Mouse (Mus musculus) c-Kit-positive CD71-negative TER-119-negative erythroid progenitor cells, embryonic 14.5 days (primary cell): Measurements from ENCODE around the gene Pitpnm1.
"Not testable (repeated sequence)": the region's sequence is repeated elsewhere in the genome, so short reads cannot be mapped to it uniquely, and the experiment has no call there.

Source experiments
- DNase-seq: peaks from one replicate; pipeline ENCODE4 v3.0.0-alpha.2; 2013; ENCODE audit warnings: low read depth

The Pitpnm1 gene

GRCm38 (mm10) chr19:4118350-4118749 is 18.6 kb downstream of the Pitpnm1 start:
- no peak for DNase-seq

DNA sequence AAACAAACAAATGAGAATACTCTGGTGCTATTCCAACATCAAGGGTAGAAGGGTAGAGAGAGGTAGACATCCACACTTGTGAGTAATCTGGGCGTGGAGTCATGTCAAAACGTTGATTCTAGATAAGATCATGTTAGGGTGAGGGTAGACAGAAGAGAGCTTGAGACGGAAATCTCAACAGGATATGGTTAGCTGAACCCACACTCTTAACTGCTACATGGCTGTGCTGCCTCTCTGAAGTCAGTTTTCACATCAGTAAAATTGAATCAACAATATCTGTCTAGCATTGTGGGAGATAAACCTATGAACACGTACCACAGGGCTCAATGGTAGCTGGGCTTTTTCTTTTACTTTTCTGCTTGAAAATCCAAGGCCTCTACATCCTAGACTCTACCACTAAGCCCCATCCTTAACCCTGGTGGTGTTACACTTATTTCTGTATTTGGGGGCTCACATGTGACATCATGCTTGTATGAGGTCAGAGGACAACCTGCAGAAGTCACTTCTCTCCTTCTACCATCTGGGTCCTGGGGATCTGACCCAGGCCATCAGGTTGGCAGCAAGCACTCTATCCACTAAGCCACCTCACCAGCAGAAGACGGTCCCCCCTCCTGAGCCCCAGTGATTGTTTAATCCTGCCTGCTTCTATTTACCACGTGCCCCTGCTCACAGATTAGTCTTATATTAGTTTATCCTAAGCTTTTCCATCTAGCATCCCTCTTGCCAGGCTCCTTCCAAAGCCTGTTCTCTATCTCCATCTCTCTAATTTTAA is 20.1 kb downstream of the Pitpnm1 start:
- DNase-seq = no peak

- no peak for DNase-seq
These were observed 20.7 kb downstream of the Pitpnm1 start for GRCm38 (mm10) chr19:4120496-4120895.

- DNase-seq = peak; percentile 96
These were observed 21.5 kb downstream of the Pitpnm1 start for GRCm38 (mm10) chr19:4121097-4121805.

DNA sequence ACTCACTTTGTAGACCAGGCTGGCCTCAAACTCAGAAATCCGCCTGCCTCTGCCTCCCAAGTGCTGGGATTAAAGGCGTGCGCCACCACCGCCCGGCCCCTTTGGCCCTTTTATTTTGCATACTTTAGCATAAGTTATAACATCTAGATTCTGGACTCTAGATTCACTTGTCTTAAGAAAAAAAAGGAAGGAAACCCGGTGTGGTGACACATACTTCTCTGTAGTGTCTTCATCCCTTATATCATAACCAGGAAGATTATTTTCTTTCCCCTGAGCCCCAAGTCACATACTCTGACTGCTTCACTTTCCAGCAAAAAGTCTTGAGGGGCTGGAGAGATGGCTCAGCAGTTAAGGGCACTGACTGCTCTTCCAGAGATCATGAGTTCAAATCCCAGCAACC is 22.1 kb downstream of the Pitpnm1 start:
- DNase-seq = not testable (repeated sequence)

- DNase-seq = no peak
These were observed 22.9 kb downstream of the Pitpnm1 start for GRCm38 (mm10) chr19:4122411-4123370.

DNA sequence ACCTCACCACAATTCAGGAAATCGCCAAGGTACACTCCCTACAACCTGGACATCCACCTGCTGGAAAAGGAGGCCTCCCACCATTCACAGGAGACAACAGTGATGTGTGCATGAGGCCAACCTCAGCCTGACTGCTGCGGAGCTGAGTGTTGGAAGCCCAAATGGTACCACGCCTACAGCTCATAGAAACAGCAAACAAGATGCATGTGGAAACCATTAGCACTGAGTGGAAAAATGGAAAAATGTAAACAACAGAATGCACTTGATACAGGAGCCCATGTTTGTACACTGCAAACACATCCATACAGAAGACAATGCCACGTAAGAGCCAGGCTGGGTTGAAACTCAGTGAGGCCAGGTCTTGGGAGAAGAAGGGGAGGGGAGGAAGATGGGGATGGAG is 24.6 kb downstream of the Pitpnm1 start:
- DNase-seq = no peak

DNA sequence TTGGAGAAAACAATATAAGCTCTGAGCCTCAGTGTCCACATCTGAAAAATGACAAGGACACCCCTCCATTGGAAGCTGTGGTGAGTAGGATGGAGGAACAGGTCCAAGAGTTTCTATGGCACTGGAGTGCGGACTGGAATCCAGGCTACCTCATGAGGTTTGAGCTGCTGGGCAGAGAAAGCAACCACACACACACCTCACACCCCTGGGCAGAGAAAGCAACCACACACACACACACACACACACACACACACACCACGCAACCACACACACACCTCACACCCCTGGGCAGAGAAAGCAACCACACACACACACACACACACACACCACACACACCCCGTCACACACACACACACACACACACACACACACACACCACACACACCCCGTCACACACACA is 25.5 kb downstream of the Pitpnm1 start:
- not testable (repeated sequence) for DNase-seq

GRCm38 (mm10) chr19:4125741-4126696 is 26.2 kb downstream of the Pitpnm1 start, which contains the start of gene Aip:
Aip (minus strand) TSS chr19:4125858.
- DNase-seq = peak; percentile 93

DNA sequence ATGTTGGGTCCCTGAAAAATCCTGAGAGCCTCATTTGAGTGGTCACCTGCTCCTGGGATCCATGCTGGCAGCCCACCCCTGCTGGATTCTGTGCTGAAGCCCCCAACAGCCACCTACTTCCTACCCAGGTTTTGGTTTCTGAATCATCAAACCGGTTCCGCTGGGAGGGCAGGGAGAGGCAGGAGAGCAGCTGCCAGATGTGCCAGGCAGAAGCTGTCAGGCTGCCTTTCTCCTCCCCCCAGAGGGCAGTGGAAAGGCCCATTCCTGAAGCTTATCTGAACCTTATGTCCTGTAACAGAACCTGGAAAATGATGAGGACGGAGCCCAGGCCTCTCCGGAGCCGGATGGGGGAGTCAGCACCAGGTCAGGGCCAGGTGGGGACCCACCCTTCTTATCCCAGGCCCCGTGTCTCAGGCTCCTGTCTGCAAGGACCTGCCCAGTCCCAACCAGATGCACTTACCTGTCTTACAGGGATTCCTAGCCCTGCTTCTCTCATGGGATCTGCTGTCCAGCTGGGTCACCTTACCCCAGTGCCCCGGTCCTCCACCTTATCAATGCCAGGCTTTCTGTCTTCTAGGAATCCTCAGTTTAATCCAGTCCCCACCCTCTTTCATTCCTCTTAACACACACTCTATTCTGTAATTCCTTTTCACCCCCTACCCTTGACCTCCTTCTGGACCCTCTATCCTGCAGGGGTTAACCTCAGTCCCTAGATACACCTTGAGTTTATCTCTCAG is 27.1 kb downstream of the Pitpnm1 start:
- DNase-seq = no peak

DNA sequence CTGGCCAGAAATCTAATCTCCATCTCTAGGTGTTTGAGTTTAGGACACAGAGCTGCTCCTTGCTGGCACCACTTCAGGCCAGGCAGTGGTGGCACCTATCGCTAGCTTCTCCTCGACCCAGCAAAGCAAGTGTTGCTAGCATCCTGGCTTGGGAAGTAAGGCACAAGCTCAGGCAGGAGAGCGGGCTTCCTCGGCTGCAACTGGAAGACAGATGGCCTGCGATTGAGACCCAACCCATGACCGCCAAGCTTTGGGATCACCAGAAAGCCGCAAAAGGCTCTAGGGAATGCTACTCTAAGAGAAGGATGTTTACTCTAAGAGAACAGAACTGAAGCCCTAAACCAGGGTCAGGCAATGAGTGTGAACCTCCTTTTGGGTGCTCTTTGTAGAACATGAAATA is 29.7 kb downstream of the Pitpnm1 start:
- DNase-seq = no peak

- DNase-seq = no peak
These were observed 30.3 kb downstream of the Pitpnm1 start for GRCm38 (mm10) chr19:4130106-4130505.

- DNase-seq = no peak
These were observed 31.3 kb downstream of the Pitpnm1 start for GRCm38 (mm10) chr19:4131075-4131474.

- DNase-seq = no peak
These were observed 32.0 kb downstream of the Pitpnm1 start for GRCm38 (mm10) chr19:4131768-4132167.

GRCm38 (mm10) chr19:4134354-4134753 is 34.6 kb downstream of the Pitpnm1 start:
- DNase-seq = no peak

- DNase-seq = not testable (repeated sequence)
These were observed 35.6 kb downstream of the Pitpnm1 start for GRCm38 (mm10) chr19:4135229-4135962.

DNA sequence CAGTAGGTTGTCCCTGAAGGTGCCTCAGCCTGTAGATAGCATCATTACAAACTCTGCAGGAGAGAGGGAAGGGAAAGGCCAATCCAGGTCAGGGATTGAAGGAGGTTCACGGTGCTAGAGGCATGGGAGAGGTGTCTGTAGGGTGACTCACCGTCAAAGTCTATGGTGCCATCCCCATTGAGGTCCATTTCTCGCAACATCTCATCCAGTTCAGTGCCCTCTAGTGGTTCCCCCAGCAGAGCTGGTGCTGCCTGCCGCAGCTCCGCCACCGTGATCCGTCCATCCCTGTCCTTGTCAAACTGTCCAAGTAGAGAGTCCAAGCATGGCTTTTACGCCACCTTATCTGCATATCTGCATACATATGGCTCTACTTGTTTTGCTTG is 36.2 kb downstream of the Pitpnm1 start:
- DNase-seq = not testable (repeated sequence)

DNA sequence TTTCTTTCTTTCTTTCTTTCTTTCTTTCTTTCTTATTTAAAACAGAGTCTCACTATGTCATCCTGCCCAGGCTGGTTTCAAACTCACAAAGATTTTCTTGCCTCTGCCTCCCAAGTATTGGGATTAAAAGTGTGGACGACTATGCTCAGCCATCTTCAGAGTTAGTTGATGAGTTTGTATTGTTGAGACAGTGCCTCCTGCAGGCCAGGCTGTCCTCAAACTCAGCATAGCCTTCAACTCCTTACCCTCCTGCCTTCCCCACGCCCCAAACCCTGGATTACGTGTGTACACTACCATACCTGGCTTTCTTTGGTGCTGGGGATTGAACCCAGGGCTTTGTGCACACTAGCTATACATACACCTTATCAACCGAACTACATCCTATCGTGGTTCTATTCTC is 36.7 kb downstream of the Pitpnm1 start:
- no peak for DNase-seq

DNA sequence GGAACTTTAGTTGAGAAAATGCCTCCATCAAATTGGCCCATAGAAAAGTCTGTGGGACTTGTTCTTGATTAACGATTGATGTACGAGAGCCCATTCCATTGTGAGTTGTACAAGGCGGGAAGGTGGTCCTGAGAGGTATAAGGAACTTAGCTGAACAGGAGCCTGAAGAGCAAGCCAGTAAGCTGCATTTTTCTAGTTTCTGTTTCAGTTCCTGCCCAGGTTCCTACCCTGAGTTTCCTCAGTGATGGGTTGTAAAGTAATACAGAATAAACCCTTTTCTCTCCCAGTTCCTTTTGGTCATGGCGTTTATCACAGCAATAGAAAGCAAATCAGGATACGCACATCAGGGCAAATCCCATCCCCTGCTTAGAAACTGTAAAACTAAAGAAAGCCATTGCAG is 38.1 kb downstream of the Pitpnm1 start:
- no peak for DNase-seq

GRCm38 (mm10) chr19:4139446-4139845 is 39.6 kb downstream of the Pitpnm1 start, which contains the start of gene Gpr152:
Gpr152 (plus strand) TSS chr19:4139787.
- no peak for DNase-seq
